Mouse (Mus musculus) lung, postnatal 0 days (tissue): ENCODE measurements around the gene Cpne4. TPM values are rescaled to one million over a fixed set of nuclear protein-coding genes. Genes with fewer than 3 reads are reported as not detected.

Source experiments
- ATAC-seq: fragments of 200-750 bp; cut with Nextera tagmentation; 2 replicates; pipeline ENCODE4 v1.8.0; 2017; ENCODE audit warnings: moderate library complexity
- DNase-seq: peaks from one replicate; pipeline ENCODE4 v3.0.0-alpha.2; 2016; ENCODE audit warnings: low spot score
- H3K27ac ChIP-seq: fragments of 300-500 bp; sonication (generic); 2 replicates; pipeline ENCODE4 v1.5.1; 2014; ENCODE audit warnings: antibody characterized with exemption, mild to moderate bottlenecking, low read length, mixed read lengths
- H3K27me3 ChIP-seq: fragments of 300-500 bp; sonication (generic); replicated peaks from 2 replicates; pipeline ENCODE4 v1.6.1; 2014; ENCODE audit warnings: low read length, mixed read lengths; ENCODE audit not compliant: insufficient read depth
- H3K36me3 ChIP-seq: fragments of 300-500 bp; sonication (generic); 2 replicates; pipeline ENCODE4 v1.6.1; 2014; ENCODE audit warnings: low read length, mixed read lengths; ENCODE audit not compliant: insufficient read depth
- H3K4me1 ChIP-seq: fragments of 300-500 bp; sonication (generic); 2 replicates; pipeline ENCODE4 v1.6.1; 2014; ENCODE audit warnings: antibody characterized with exemption, low read depth, low read length, mixed read lengths; ENCODE audit not compliant: insufficient read depth
- H3K4me2 ChIP-seq: fragments of 300-500 bp; sonication (generic); replicated peaks from 2 replicates; pipeline ENCODE4 v1.6.1; 2014; ENCODE audit warnings: low read depth, mild to moderate bottlenecking, low read length, moderate library complexity, mixed read lengths
- H3K4me3 ChIP-seq: fragments of 300-500 bp; sonication (generic); 2 replicates; pipeline ENCODE4 v1.5.1; 2014; ENCODE audit warnings: low read depth, low read length
- H3K9ac ChIP-seq: fragments of 300-500 bp; sonication (generic); replicated peaks from 2 replicates; pipeline ENCODE4 v1.6.1; 2014; ENCODE audit warnings: low read depth, mild to moderate bottlenecking
- H3K9me3 ChIP-seq: fragments of 300-500 bp; sonication (generic); 2 replicates; pipeline ENCODE4 v1.6.1; 2016; ENCODE audit warnings: low read length, mixed read lengths
- CTCF ChIP-seq: IDR thresholded peaks from 2 replicates; pipeline ENCODE4 v1.5.1; 2016; ENCODE audit warnings: antibody characterized with exemption, mild to moderate bottlenecking
- EP300 ChIP-seq: IDR thresholded peaks from 2 replicates; pipeline ENCODE4 v1.6.1; 2016; ENCODE audit warnings: antibody characterized with exemption, mild to moderate bottlenecking, control low read depth
- whole genome bisulfite sequencing: fragments of 180-500 bp; shearing (Covaris S2); extraction: QIAGEN DNeasy Blood & Tissue Kit; methylation state at CpG from one replicate; pipeline ENCODE4 v1.1.7; 2014; 5-methylcytosine and 5-hydroxymethylcytosine counted together
- polyA plus RNA-seq: library from polyadenylated mRNA; unstranded; fragments of >200 nt; fragmentation: Nextera tagmentation; extraction: Ambion mirVana; gene quantifications from 2 replicates; pipeline ENCODE4 v1.2.1, GENCODE M21; 2015

Cpne4 gene
- polyA plus RNA-seq, 1 experiment from 2014 or later: 0.16 TPM

DNA sequence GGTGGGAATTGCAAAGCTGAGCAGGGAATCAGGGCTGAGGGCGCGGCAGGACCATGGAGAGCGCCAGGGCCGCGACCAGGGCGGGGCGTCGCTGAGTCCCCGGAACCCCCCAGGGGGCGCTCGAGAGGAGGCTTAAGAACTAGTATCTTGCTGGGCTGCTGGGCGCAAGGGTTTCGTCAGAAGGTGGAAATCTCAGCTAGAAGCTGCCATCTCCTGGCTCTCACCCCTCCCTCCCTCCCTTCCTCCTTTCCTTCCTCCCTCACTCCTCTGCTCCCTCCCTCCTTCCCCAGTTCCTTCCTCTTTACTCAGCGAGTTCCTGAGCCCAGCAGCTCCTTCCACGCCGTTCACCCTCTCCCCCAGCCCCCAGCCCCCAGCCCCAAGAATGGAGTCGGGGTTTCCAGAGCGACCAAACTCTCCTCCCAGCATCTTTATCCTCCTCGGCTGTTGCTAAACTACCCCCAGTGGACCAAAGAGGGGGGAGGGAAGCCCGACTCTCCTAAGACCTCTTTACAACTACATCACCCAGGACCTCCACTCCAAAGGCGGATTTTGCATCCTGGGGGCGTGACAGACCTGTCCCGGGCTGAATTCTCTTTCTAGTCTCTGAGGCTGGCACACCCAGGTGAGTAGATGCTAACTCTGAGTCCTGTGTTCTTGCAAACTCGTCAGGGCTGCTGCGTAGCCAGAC, 22.5 kb downstream of the Cpne4 start:
- H3K27me3 ChIP-seq: peaks cover 4% of the 10 kb centered on the region; the same call in 1 of the 2 replicates

DNA sequence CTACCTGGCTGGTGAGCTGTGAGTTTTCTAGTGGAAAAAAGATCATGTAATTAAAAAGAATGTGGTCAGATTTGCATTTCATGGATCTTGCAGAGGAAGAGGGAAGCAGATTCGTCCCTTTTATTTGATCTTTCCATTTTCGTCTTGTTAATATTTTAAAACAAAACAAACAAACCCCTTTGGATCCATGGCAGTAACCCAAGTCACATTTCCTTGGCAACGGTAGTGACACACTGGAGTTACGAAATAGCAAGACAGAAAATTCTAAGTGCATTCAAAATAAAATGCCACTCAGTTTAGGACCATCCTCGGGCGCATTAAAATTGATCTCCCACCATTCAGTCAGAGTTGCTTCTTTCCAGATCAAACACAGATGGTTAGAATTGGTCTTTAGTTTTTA, 25.8 kb downstream of the Cpne4 start:
- Histone ChIP-seq H3K4me2 (no peak overlapping the region), H3K9me3 (no peaks in the 10 kb centered on the region), H3K36me3 (no peaks in the 10 kb centered on the region), H3K27ac (no peak overlapping the region), H3K27me3 (peaks cover 4% of the 10 kb centered on the region; the same call in 1 of the 2 replicates), H3K4me3 (no peak overlapping the region), H3K9ac (no peak overlapping the region), H3K4me1 (no peaks in the 10 kb centered on the region)
- 33% methylated on average over 6 of the region's 6 CpGs for WGBS
- DNase-seq (peak; percentile 41), ATAC-seq (no peak)
- TF ChIP-seq CTCF (no peak), EP300 (no peak)

More for the DNA sequence above, 22.5 kb downstream of the Cpne4 start:
- Histone ChIP-seq H3K4me1 (no peaks in the 10 kb centered on the region), H3K9me3 (no peaks in the 10 kb centered on the region), H3K9ac (no peak overlapping the region), H3K27ac (no peak overlapping the region), H3K36me3 (no peaks in the 10 kb centered on the region), H3K4me3 (no peak overlapping the region), H3K4me2 (no peak overlapping the region)
- WGBS: under 1% methylated on average over 22 of the region's 25 CpGs
- TF ChIP-seq EP300 (no peak), CTCF (peak; percentile 73)
- peak; percentile 82 for DNase-seq
- ATAC-seq: peak; percentile 75

DNA sequence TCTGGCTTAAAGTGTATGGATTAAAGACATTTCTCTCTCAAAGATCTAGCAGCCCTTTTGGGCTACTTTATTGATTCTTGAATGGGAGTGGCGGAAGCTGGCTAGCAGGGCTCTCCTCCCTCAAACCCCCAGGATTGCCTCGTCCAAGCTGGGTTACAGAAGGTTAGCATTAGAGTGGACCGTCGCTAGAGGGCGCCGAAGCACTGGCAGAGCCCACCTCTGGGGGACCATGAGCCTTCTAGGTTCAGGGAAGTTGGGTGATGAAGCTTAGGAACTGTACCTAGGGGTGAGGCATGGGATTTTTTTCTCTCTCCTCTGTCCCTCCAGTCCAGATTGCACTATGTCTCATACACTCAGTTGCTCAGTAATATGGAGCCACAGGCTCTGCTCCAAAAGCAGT, 27.4 kb downstream of the Cpne4 start:
- Histone ChIP-seq H3K9ac (no peak overlapping the region), H3K4me2 (no peak overlapping the region), H3K27ac (no peak overlapping the region), H3K4me3 (no peak overlapping the region), H3K27me3 (peaks cover 4% of the 10 kb centered on the region; the same call in 1 of the 2 replicates), H3K9me3 (no peaks in the 10 kb centered on the region), H3K4me1 (no peaks in the 10 kb centered on the region), H3K36me3 (no peaks in the 10 kb centered on the region)
- ATAC-seq: no peak
- WGBS: under 1% methylated on average over 6 of the region's 6 CpGs
- no peak for TF ChIP-seq EP300
- peak; percentile 85 for TF ChIP-seq CTCF
- DNase-seq: peak; percentile 67

GRCm38 (mm10) chr9:104581921-104582624, 35.0 kb downstream of the Cpne4 start:
- no peaks in the 10 kb centered on the region for H3K27me3 ChIP-seq
- WGBS: 44% methylated on average over 6 of the region's 6 CpGs
- H3K4me3 ChIP-seq: no peak overlapping the region
- no peak overlapping the region for H3K9ac ChIP-seq
- no peak for TF ChIP-seq EP300
- TF ChIP-seq CTCF: no peak
- DNase-seq (no peak), ATAC-seq (no peak)
- no peaks in the 10 kb centered on the region for H3K36me3 ChIP-seq
- no peak overlapping the region for H3K27ac ChIP-seq
- no peaks in the 10 kb centered on the region for H3K4me1 ChIP-seq
- no peak overlapping the region for H3K4me2 ChIP-seq
- H3K9me3 ChIP-seq: no peaks in the 10 kb centered on the region

GRCm38 (mm10) chr9:104582675-104583074, 35.6 kb downstream of the Cpne4 start:
- WGBS: 32% methylated on average over 6 of the region's 6 CpGs
- DNase-seq: peak; percentile 21
- no peak overlapping the region for H3K27ac ChIP-seq
- no peak overlapping the region for H3K9ac ChIP-seq
- ATAC-seq: peak; percentile 30; the same call in 1 of the 2 replicates
- no peaks in the 10 kb centered on the region for H3K36me3 ChIP-seq
- no peaks in the 10 kb centered on the region for H3K9me3 ChIP-seq
- H3K4me2 ChIP-seq: no peak overlapping the region
- TF ChIP-seq CTCF (no peak), EP300 (no peak)
- H3K4me1 ChIP-seq: no peaks in the 10 kb centered on the region
- no peaks in the 10 kb centered on the region for H3K27me3 ChIP-seq
- no peak overlapping the region for H3K4me3 ChIP-seq

- no peaks in the 10 kb centered on the region for H3K9me3 ChIP-seq
- ATAC-seq (no peak), DNase-seq (no peak)
- H3K4me2 ChIP-seq: no peak overlapping the region
- H3K27ac ChIP-seq: no peak overlapping the region
- no peaks in the 10 kb centered on the region for H3K36me3 ChIP-seq
- 27% methylated on average over 5 of the region's 5 CpGs for WGBS
- no peaks in the 10 kb centered on the region for H3K27me3 ChIP-seq
- H3K9ac ChIP-seq: no peak overlapping the region
- H3K4me1 ChIP-seq: no peaks in the 10 kb centered on the region
- H3K4me3 ChIP-seq: no peak overlapping the region
- TF ChIP-seq CTCF: no peak
- no peak for TF ChIP-seq EP300
These were observed 47.5 kb downstream of the Cpne4 start for GRCm38 (mm10) chr9:104594550-104594949.
